Mouse (Mus musculus): Measurements from ENCODE around the gene Ppm1a. TPM values are rescaled to one million over a fixed set of nuclear protein-coding genes. Genes with fewer than 3 reads are reported as not detected.

Gene Ppm1a
- 100 to 1,000 TPM; 252 to 260 TPM for total RNA-seq (2021)
- long read RNA-seq, experiment 1, full-length matches to known transcripts = 246 of 277 reads
- long read RNA-seq, experiment 1, partial matches to known transcripts = 15 of 277 reads
- long read RNA-seq, experiment 1, other reads (novel, unspliced or antisense) = 16 of 277 reads
- long read RNA-seq, experiment 2, full-length matches to known transcripts = 101 of 121 reads
- long read RNA-seq, experiment 2, partial matches to known transcripts = 16 of 121 reads
- long read RNA-seq, experiment 2, other reads (novel, unspliced or antisense) = 4 of 121 reads

GRCm38 (mm10) chr12:72757086-72757485, at the start of gene Ppm1a:
Gene Ppm1a, plus strand, starts transcription at chr12:72757455.
- DNase-seq = peak; percentile 28

- no peak for DNase-seq
These were observed 47.3 kb upstream of the Ppm1a start for GRCm38 (mm10) chr12:72709981-72710380.

GRCm38 (mm10) chr12:72714896-72715295, 42.4 kb upstream of the Ppm1a start:
- DNase-seq = no peak

- no peak for DNase-seq
These were observed 41.4 kb upstream of the Ppm1a start for GRCm38 (mm10) chr12:72715846-72716245.

GRCm38 (mm10) chr12:72719046-72719445, 38.2 kb upstream of the Ppm1a start:
- DNase-seq = no peak

GRCm38 (mm10) chr12:72719452-72720087, 37.7 kb upstream of the Ppm1a start:
- DNase-seq = no peak

GRCm38 (mm10) chr12:72721710-72722109, 35.5 kb upstream of the Ppm1a start:
- no peak for DNase-seq

GRCm38 (mm10) chr12:72723965-72724364, 33.3 kb upstream of the Ppm1a start:
- peak; percentile 93 for DNase-seq

GRCm38 (mm10) chr12:72727021-72727420, 30.2 kb upstream of the Ppm1a start:
- no peak for DNase-seq

GRCm38 (mm10) chr12:72727611-72728010, 29.6 kb upstream of the Ppm1a start:
- DNase-seq = peak; percentile 49

- no peak for DNase-seq
These were observed 23.1 kb upstream of the Ppm1a start for GRCm38 (mm10) chr12:72734112-72734511.

GRCm38 (mm10) chr12:72741176-72741575, 16.1 kb upstream of the Ppm1a start:
- DNase-seq = peak; percentile 55

- DNase-seq = no peak
These were observed 12.4 kb upstream of the Ppm1a start for GRCm38 (mm10) chr12:72744803-72745360.

GRCm38 (mm10) chr12:72745486-72745885, 11.8 kb upstream of the Ppm1a start:
- no peak for DNase-seq

GRCm38 (mm10) chr12:72748341-72748740, 8.9 kb upstream of the Ppm1a start:
- no peak for DNase-seq

- peak; percentile 61 for DNase-seq
These were observed 8.4 kb upstream of the Ppm1a start for GRCm38 (mm10) chr12:72748841-72749240.

- DNase-seq = no peak
These were observed 7.8 kb upstream of the Ppm1a start for GRCm38 (mm10) chr12:72749500-72749899.

- no peak for DNase-seq
These were observed 7.2 kb upstream of the Ppm1a start for GRCm38 (mm10) chr12:72750016-72750415.

- peak; percentile 40 for DNase-seq
These were observed 6.6 kb upstream of the Ppm1a start for GRCm38 (mm10) chr12:72750606-72751005.

GRCm38 (mm10) chr12:72757596-72757995, 341 bp downstream of the Ppm1a start:
- no peak for DNase-seq

GRCm38 (mm10) chr12:72759956-72760355, 2.7 kb downstream of the Ppm1a start:
- DNase-seq = no peak

GRCm38 (mm10) chr12:72760376-72761229, 3.3 kb downstream of the Ppm1a start:
- DNase-seq = peak; percentile 99

GRCm38 (mm10) chr12:72761230-72761648, 4.0 kb downstream of the Ppm1a start:
- no peak for DNase-seq

Data from adrenal gland, postnatal 10 days (tissue).